Mouse (Mus musculus): Measurements from ENCODE around the gene Zfp2.

DNA sequence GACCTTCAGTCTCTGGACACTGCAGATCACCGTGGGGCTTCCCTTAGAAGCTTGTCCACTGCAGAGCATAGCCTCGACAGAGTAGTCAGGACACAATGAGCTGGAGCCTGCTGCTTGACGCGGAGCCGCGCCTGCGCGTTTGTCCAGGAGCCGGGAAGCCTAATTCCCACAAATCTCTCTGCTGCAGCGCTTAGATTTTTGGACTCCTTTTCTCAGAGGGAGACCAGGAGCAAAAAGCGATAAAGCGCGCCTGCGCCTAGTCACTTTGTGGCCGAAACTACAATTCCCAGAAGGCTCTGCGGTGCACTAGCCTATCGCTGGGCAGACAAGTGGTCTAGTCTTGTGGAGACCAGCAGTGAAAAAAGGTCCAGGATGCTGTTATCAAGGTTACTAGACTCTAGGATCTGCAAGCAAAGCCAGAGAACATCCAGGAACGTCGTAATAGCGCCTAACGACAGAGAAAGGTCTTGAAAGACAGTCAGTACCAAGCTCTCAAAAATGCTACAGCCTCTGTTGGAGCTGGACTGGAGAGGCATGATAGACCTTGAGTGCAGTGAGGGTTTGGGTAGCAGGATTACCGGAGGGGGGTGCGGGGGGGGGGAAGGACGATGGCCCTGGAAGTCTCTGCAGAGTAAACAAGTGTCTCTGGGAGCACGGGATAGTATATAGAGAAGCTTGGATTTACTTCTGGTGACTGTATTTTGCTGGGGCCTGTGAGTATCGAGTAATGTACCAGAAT lies 28.4 kb downstream of the Zfp2 start, which contains the start of gene Zfp454:
- TF ChIP-seq CTCF (IDR thresholded peaks at IDR 0.05; ENCODE audit: low read depth, low read length), result no peak
- no peak for TF ChIP-seq POLR2A (IDR thresholded peaks at IDR 0.05; ENCODE audit: extremely low read depth, insufficient read depth, low read length)

All from liver, adult 2 months (tissue).